Mouse (Mus musculus) embryonic fibroblast, embryonic 13.5 days (primary cell): ENCODE measurements around the gene Shtn1.

ENCODE experiments used
- CTCF ChIP-seq: IDR thresholded peaks from 2 replicates; pipeline ENCODE4 v1.5.1; 2011; ENCODE audit warnings: mild to moderate bottlenecking, control low read depth, low read length, moderate library complexity, borderline replicate concordance; ENCODE audit not compliant: insufficient read depth
- POLR2A ChIP-seq: IDR thresholded peaks from 2 replicates; pipeline ENCODE4 v1.6.1; 2011; ENCODE audit warnings: low read depth, mild to moderate bottlenecking, control low read depth, low read length, moderate library complexity

DNA sequence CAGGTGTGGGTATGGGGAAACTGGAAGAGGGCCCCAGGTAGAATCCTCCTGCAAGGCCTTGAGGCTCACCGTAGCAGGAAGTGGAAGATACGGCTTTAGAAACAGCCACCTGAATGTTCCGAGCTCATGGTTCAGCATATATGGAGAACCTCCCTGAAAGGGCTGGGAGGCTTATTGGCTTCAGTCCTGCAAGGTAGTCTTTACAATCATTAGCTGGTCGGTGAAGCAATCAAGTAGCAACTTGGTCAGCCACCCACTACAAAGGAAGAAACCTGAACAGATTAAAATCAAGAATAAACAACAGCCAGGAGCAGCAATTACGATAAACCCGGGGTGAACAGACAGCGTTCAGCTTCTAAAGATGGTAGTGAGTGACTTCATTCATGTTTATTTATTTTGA is 16.4 kb upstream of the Shtn1 start:
- TF ChIP-seq CTCF (no peak), POLR2A (no peak)
